Mouse (Mus musculus) stomach, postnatal 0 days (tissue): Measurements from ENCODE around the gene Pnkd.

Experiments
- CTCF ChIP-seq: IDR thresholded peaks from 2 replicates; pipeline ENCODE4 v1.5.1; 2016; ENCODE audit warnings: antibody characterized with exemption, low read depth, mild to moderate bottlenecking, moderate library complexity
- EP300 ChIP-seq: optimal IDR thresholded peaks from 2 replicates; pipeline ENCODE3; 2016; ENCODE audit warnings: antibody characterized with exemption

DNA sequence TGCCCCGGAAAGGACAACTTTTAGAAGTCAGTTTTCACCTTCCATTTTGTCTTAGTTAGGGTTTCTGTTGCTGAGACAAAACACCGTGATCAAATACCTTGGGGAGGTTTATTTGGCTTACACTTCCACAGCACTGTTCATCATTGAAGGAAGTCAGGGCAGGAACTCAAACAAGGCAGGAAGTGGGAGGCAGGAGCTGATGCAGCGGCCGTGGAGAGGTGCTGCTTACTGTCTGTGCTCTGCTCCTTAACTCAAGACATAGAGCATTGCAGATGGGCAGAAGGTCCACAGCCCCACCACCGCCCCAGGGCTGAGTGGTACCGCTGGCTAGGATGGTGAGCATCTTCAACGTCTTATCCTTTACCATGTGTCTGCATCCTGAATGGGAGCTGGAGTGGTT lies 57.2 kb downstream of the Pnkd start:
- no peak for TF ChIP-seq CTCF
- TF ChIP-seq EP300, result no peak
